Mouse (Mus musculus) heart, embryonic 15.5 days (tissue): ENCODE measurements around the gene Thoc5. TPM values are rescaled to one million over a fixed set of nuclear protein-coding genes. Genes with fewer than 3 reads are reported as not detected.
A peak's percentile ranks its signal among the peaks of the same experiment; 100 is the strongest.

Experiments used
- ATAC-seq: fragments of 200-750 bp; cut with Nextera tagmentation; replicated peaks from 2 replicates; pipeline ENCODE4 v1.8.0; 2017; ENCODE audit warnings: low read depth, moderate TSS enrichment; ENCODE audit not compliant: insufficient number of reproducible peaks, insufficient read depth, low FRiP score
- H3K27ac ChIP-seq: fragments of 300-500 bp; sonication (generic); 2 replicates; pipeline ENCODE4 v1.5.1; 2015; ENCODE audit warnings: mild to moderate bottlenecking, inconsistent platforms
- H3K27me3 ChIP-seq: fragments of 300-500 bp; sonication (generic); 2 replicates; pipeline ENCODE4 v1.6.1; 2015; ENCODE audit warnings: inconsistent platforms
- H3K36me3 ChIP-seq: fragments of 300-500 bp; sonication (generic); 2 replicates; pipeline ENCODE4 v1.6.1; 2015; ENCODE audit warnings: mild to moderate bottlenecking, inconsistent platforms
- H3K4me1 ChIP-seq: fragments of 300-500 bp; sonication (generic); replicated peaks from 2 replicates; pipeline ENCODE4 v1.6.1; 2015; ENCODE audit warnings: inconsistent platforms
- H3K4me2 ChIP-seq: fragments of 300-500 bp; sonication (generic); 2 replicates; pipeline ENCODE4 v1.6.1; 2015; ENCODE audit warnings: inconsistent platforms, mild to moderate bottlenecking, moderate library complexity
- H3K4me3 ChIP-seq: fragments of 300-500 bp; sonication (generic); 2 replicates; pipeline ENCODE4 v1.5.1; 2015; ENCODE audit warnings: mild to moderate bottlenecking, inconsistent platforms
- H3K9ac ChIP-seq: fragments of 300-500 bp; sonication (generic); 2 replicates; pipeline ENCODE4 v1.6.1; 2015; ENCODE audit warnings: mild to moderate bottlenecking, inconsistent platforms
- H3K9me3 ChIP-seq: fragments of 300-500 bp; sonication (generic); replicated peaks from 2 replicates; pipeline ENCODE4 v1.6.1; 2016; ENCODE audit warnings: inconsistent platforms
- WGBS: fragments of 180-500 bp; shearing (Covaris S2); methylation state at CpG from one replicate; pipeline ENCODE4 v1.1.7; 2015; ENCODE audit warnings: mixed read lengths; 5-methylcytosine and 5-hydroxymethylcytosine counted together
- polyA plus RNA-seq: library from polyadenylated mRNA; unstranded; fragments of >200 nt; fragmentation: Nextera tagmentation; extraction: Ambion mirVana; gene quantifications from 2 replicates; pipeline ENCODE4 v1.2.1, GENCODE M21; 2015

The Thoc5 gene
- polyA plus RNA-seq, 1 experiment from 2014 or later, result 18.9 TPM

- H3K27me3 ChIP-seq, result no peaks in the 10 kb centered on the region
- H3K36me3 ChIP-seq, result peaks cover 69% of the 10 kb centered on the region
- no peaks in the 10 kb centered on the region for H3K9me3 ChIP-seq
- no peak for ATAC-seq
- no peak overlapping the region for H3K9ac ChIP-seq
- no peak overlapping the region for H3K4me2 ChIP-seq
- no peaks in the 10 kb centered on the region for H3K4me1 ChIP-seq
- no peak overlapping the region for H3K27ac ChIP-seq
- no peak overlapping the region for H3K4me3 ChIP-seq
- 92% methylated on average over 2 of the region's 2 CpGs for WGBS
These were observed 26.2 kb downstream of the Thoc5 start for GRCm38 (mm10) chr11:4921281-4921680.

DNA sequence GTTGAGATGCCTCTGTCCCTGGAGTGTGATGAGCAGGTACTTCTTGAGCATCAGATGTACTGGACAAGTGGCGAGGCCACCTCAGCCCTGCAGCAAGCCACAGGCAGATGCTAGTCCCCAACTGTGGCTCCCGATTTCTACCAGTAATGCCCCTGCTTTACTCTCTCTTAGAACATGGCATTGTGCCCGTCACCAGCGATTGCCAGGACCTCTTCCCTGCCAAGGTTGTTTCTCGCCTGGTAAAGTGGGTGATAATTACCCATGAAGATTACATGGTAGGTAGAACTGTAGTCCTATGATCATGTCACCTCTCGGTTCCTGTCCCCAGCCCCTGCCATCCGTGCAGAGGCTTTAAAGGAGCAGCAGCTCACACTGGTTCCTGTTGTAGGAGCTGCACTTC lies 26.6 kb downstream of the Thoc5 start:
- H3K4me1 ChIP-seq, result 0 out of 2 replicates have a peak, but pooled peaks cover 3% of the 10 kb centered on the region
- 83% methylated on average over 7 of the region's 7 CpGs for WGBS
- ATAC-seq, result no peak
- no peaks in the 10 kb centered on the region for H3K9me3 ChIP-seq
- H3K27ac ChIP-seq, result no peak overlapping the region
- no peaks in the 10 kb centered on the region for H3K27me3 ChIP-seq
- H3K36me3 ChIP-seq, result peaks cover 72% of the 10 kb centered on the region
- H3K4me2 ChIP-seq, result no peak overlapping the region
- no peak overlapping the region for H3K9ac ChIP-seq
- no peak overlapping the region for H3K4me3 ChIP-seq

DNA sequence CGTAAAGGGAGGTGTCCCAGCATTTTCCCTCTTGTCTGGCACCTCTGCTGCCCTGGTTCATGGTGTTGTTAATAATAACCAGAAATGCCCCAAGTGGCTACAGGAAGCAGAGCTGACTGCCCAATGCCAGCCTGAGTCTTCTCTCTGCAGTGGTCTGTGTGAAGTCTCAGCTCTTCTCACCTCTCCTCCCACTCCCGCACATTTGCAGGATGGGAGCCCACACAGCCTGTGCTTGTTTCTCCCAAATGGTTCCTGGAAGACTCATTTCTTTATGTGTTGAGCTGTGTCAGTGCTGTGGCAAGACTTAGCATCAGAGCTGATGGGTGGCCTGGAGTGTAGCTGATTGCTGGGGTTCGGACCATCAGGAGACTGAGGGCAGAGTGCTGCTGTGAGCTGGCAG lies 32.1 kb downstream of the Thoc5 start:
- Histone ChIP-seq H3K36me3 (peaks cover 38% of the 10 kb centered on the region), H3K27me3 (no peaks in the 10 kb centered on the region)

GRCm38 (mm10) chr11:4931009-4931601 lies 36.0 kb downstream of the Thoc5 start:
- ATAC-seq, result peak; percentile 50; the same call in 1 of the 2 replicates
- H3K4me1 ChIP-seq, result peaks cover 30% of the 10 kb centered on the region
- H3K4me3 ChIP-seq, result no peak overlapping the region
- H3K27me3 ChIP-seq, result no peaks in the 10 kb centered on the region
- no peak overlapping the region for H3K9ac ChIP-seq
- H3K4me2 ChIP-seq, result 0 out of 2 replicates have a peak overlapping the region, but pooled peaks have one; percentile 4
- peak overlapping the region; percentile 60 for H3K27ac ChIP-seq
- H3K36me3 ChIP-seq, result peaks cover 8% of the 10 kb centered on the region
- H3K9me3 ChIP-seq, result no peaks in the 10 kb centered on the region
- WGBS, result 29% methylated on average over 1 of the region's 1 CpGs

More for the DNA sequence above, 32.1 kb downstream of the Thoc5 start:
- Histone ChIP-seq H3K9me3 (no peaks in the 10 kb centered on the region), H3K4me2 (no peak overlapping the region), H3K4me3 (no peak overlapping the region), H3K27ac (no peak overlapping the region), H3K9ac (no peak overlapping the region), H3K4me1 (peaks cover 30% of the 10 kb centered on the region)
- WGBS, result 79% methylated on average over 3 of the region's 3 CpGs
- no peak for ATAC-seq

GRCm38 (mm10) chr11:4936243-4936642 lies 41.1 kb downstream of the Thoc5 start:
- no peak for ATAC-seq
- H3K36me3 ChIP-seq, result no peaks in the 10 kb centered on the region
- H3K27me3 ChIP-seq, result no peaks in the 10 kb centered on the region; the same call in 1 of the 2 replicates
- no peak overlapping the region for H3K4me3 ChIP-seq
- 82% methylated on average over 5 of the region's 5 CpGs for WGBS
- H3K9me3 ChIP-seq, result no peaks in the 10 kb centered on the region
- H3K4me2 ChIP-seq, result no peak overlapping the region
- H3K27ac ChIP-seq, result no peak overlapping the region
- H3K4me1 ChIP-seq, result peaks cover 5% of the 10 kb centered on the region
- H3K9ac ChIP-seq, result no peak overlapping the region

GRCm38 (mm10) chr11:4946530-4946929 lies 51.4 kb downstream of the Thoc5 start:
- Histone ChIP-seq H3K9me3 (no peaks in the 10 kb centered on the region), H3K4me1 (peaks cover 21% of the 10 kb centered on the region), H3K36me3 (no peaks in the 10 kb centered on the region), H3K4me3 (peak overlapping the region; percentile 54), H3K27ac (no peak overlapping the region), H3K27me3 (peaks cover 79% of the 10 kb centered on the region), H3K9ac (no peak overlapping the region), H3K4me2 (peak overlapping the region; percentile 95)
- no peak for ATAC-seq
- WGBS, result 47% methylated on average over 13 of the region's 13 CpGs

DNA sequence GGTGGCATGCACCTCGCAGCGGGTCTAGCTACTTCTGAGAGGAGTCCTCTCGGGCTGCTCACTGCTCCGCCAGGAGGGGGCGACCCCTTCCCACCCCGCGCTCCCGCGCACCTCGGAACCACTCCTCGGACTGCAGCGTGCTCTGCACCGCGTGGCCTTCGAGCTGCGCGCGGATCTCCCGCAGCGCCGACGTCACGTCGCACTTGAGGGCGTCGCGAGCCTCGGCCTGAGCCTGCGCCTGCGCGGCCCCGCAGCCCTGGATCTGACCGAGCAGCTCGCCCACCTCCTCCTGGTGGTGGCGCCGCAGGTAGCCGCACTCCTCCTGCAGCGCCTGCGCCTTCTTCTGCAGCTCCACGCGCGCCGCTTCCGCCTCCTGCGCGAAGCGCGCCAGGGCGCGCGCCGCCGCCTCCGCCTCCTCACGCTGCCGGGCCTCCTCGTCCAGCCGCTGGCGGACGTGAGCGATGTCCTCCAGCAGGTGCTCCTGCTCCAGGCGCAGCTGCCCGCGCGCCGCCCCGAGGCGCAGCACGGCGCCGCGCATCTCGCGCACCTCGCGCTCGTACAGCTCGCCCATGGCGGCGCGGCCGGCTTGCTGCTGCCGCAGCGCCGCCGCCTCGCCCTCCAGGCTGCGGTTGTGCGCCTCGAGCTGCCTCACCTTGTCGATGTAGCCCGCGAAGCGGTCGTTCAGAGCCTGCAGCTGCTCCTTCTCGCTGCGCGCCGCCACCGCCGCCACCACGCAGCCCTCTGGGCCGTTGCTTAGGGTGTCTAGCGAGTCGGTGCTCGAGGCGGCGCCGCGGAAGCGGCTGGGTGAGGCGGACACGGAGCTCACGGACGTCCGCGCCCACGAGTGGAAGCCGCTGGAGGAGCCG lies 52.1 kb downstream of the Thoc5 start:
- Histone ChIP-seq H3K9ac (peak overlapping the region; percentile 16; the same call in 1 of the 2 replicates), H3K27me3 (peaks cover 84% of the 10 kb centered on the region), H3K4me1 (peaks cover 21% of the 10 kb centered on the region), H3K4me3 (peak overlapping the region; percentile 54), H3K27ac (no peak overlapping the region), H3K36me3 (no peaks in the 10 kb centered on the region), H3K9me3 (no peaks in the 10 kb centered on the region), H3K4me2 (peak overlapping the region; percentile 95)
- peak; percentile 71 for ATAC-seq
- WGBS, result under 1% methylated on average over 116 of the region's 120 CpGs

DNA sequence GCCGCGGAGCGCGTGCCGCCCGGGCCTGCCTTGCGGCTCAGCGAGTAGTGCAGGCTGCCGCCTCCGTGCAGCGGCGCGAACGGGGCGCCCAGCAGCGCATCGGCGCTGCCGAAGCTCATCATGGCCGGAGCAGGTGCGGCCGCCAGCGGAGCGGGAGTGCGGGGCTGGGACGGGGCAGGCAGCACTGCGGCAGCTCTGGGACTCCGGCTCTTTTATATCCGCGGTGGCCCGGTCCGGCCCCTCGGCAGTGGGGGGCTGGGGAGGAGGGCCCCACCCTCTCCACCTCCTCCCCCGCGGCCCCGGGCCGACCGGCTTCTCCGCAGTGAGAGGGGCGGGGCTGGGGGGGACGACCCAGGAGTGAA lies 52.7 kb downstream of the Thoc5 start, which contains the start of gene Nefh:
TSS of gene Nefh (minus strand) at position 252 of the 362 bp plus-strand sequence.
- no peak for ATAC-seq
- peaks cover 21% of the 10 kb centered on the region for H3K4me1 ChIP-seq
- H3K9me3 ChIP-seq, result no peaks in the 10 kb centered on the region
- peak within 1 kb of the TSS; percentile 54 for H3K4me3 ChIP-seq
- WGBS, result 2% methylated on average over 41 of the region's 41 CpGs
- H3K36me3 ChIP-seq, result no peaks in the 10 kb centered on the region
- peak within 1 kb of the TSS; percentile 16; the same call in 1 of the 2 replicates for H3K9ac ChIP-seq
- peaks cover 86% of the 10 kb centered on the region for H3K27me3 ChIP-seq
- no peak within 1 kb of the TSS for H3K27ac ChIP-seq
- H3K4me2 ChIP-seq, result peak within 1 kb of the TSS; percentile 95

DNA sequence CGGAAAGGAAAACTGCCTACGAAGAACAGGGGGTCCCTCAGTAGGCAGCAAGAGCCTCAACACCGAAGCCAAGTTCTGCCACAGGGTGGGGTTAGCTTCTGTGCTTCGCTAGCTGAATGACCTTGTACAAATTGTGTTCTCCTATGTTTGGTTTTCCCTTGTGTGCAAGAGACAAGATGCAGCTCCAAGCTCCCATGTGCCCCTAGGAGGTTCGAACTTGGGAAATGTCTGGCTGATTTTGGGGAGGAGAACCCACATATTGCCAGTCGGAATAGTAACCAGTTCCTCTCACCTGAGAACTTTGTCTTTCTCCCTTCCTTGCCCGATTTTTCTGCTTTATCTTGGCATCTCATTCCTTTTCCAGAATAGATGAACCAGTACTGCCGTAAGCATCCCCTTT lies 53.7 kb downstream of the Thoc5 start:
- H3K9me3 ChIP-seq, result no peaks in the 10 kb centered on the region
- 36% methylated on average over 8 of the region's 8 CpGs for WGBS

DNA sequence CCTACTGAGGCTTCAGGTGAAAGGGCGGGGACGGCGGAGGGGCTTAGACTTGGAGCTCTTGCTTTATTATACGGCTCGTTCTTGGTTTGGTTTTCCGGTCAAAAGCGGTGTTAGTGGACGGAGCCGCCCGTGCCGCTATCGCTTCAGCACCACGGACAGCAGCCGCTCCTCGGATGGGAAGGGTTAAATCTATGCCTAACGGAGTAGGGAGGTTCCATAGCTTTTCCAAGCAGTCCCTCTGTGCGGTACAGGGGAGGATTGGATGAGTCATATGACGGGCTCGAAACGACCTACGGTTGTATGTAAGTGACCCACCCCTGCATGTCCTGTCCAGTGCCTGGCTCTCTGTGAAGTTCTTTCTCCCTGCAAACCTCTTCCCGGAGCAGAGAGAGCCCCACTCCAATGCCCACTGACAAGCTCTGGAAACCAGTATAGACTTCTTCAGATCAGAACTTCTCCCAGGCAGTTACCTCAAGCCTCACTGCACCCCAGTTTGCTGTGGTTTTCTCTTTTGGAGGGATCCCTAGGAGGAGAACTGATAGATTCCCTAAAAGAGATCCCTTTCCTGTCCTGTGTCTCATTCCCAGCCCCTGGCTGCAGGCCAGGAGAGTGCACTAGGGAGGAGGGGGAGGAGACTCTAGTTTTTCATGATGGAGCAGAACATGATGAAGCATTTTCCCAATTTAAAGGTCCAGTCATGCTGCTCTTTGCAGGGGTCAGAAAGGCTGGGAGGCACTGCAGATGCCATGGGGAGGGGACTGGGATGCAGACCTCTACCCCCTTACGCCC lies 54.3 kb downstream of the Thoc5 start:
- Histone ChIP-seq H3K9ac (no peak overlapping the region), H3K9me3 (no peaks in the 10 kb centered on the region), H3K4me1 (peaks cover 21% of the 10 kb centered on the region), H3K4me3 (0 out of 2 replicates have a peak overlapping the region, but pooled peaks have one; percentile 5), H3K4me2 (no peak overlapping the region), H3K27ac (no peak overlapping the region), H3K27me3 (peaks cover 95% of the 10 kb centered on the region), H3K36me3 (no peaks in the 10 kb centered on the region)
- ATAC-seq, result no peak
- WGBS, result 6% methylated on average over 23 of the region's 23 CpGs

More for the DNA sequence above, 53.7 kb downstream of the Thoc5 start:
- no peak for ATAC-seq
- Histone ChIP-seq H3K36me3 (no peaks in the 10 kb centered on the region), H3K27me3 (peaks cover 92% of the 10 kb centered on the region), H3K4me1 (peaks cover 21% of the 10 kb centered on the region), H3K9ac (no peak overlapping the region), H3K4me3 (0 out of 2 replicates have a peak overlapping the region, but pooled peaks have one; percentile 5), H3K27ac (no peak overlapping the region), H3K4me2 (no peak overlapping the region)

DNA sequence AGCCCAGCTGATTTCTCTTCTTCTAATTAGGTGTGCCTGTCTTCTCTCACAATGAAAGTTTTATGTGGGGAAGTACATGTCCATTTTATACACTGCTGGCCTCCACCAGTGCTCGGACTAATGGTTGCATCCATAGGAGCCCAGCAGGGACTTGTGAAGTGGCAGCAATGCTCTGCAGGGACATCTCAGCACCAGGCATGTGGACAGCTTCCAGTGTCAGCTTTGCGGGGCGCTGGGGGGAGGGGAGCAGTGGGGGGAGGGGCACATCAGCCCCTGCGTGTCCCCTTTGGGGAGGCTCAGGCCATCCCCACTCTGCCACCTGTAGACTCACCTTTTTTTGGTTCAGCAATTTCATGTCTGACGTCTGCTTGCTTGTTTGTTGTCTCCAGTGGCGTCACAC lies 58.3 kb downstream of the Thoc5 start:
- H3K4me3 ChIP-seq, result no peak overlapping the region
- no peak overlapping the region for H3K4me2 ChIP-seq
- no peaks in the 10 kb centered on the region for H3K9me3 ChIP-seq
- no peak overlapping the region for H3K9ac ChIP-seq
- H3K27me3 ChIP-seq, result peaks cover 75% of the 10 kb centered on the region
- no peak for ATAC-seq
- H3K27ac ChIP-seq, result no peak overlapping the region
- 3% methylated on average over 6 of the region's 6 CpGs for WGBS
- H3K4me1 ChIP-seq, result peaks cover 4% of the 10 kb centered on the region; the same call in 1 of the 2 replicates
- no peaks in the 10 kb centered on the region for H3K36me3 ChIP-seq
